Mouse (Mus musculus) kidney, adult 18-20 months (tissue): ENCODE measurements at regions not wholly inside any gene's neighbourhood (a gene's known extent, or its start where the extent isn't known, plus 50 kb on each side); places are given as distances from the start of the nearest gene placed in this dataset.
"Not testable (repeated sequence)": the region's sequence is repeated elsewhere in the genome, so short reads cannot be mapped to it uniquely, and the experiment has no call there.

Experiments used
- DNase-seq: peaks from one replicate; pipeline ENCODE4 v3.0.0; 2021

DNA sequence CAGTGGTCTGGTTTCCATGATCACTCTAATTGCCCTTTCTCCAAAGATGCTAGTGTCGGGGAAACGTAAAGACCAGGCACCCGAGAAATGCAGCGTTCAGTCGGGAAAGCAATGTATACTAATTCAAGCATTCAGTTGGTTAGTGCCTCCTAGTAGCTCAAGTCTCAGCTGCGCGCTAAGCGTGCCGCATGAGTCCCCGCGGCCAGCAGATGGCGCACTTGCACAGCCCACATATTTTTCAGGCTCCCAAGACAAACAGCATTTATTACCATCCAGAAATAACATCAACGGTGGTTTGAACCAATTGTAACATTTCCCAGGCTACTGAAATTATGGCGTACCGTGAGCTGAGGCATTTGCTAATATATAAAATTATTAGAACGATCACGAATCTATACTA lies 222.3 kb downstream of the Brms1l start:
- DNase-seq: peak; percentile 78

DNA sequence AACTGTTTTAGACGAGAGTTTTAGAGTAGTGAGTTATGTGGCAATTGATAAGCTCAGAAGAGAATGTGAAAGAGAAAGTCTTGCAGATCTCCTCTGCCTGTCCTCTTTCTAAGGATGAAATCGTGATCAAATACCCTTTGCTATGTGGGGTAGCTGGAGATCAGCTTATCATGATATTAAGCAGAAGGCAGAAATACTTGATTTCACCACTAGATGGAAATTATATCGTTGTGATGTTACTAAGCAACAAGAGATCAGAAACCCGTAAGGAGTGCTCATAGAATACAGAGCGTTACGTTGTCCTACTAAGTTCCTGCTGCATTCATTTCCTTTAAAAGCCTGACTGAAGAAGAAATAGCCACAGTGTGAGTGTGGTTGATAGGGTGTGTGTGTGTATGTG lies 219.3 kb downstream of the Brms1l start:
- no peak for DNase-seq

GRCm38 (mm10) chr12:56046050-56046449 lies 209.9 kb downstream of the Brms1l start:
- no peak for DNase-seq

DNA sequence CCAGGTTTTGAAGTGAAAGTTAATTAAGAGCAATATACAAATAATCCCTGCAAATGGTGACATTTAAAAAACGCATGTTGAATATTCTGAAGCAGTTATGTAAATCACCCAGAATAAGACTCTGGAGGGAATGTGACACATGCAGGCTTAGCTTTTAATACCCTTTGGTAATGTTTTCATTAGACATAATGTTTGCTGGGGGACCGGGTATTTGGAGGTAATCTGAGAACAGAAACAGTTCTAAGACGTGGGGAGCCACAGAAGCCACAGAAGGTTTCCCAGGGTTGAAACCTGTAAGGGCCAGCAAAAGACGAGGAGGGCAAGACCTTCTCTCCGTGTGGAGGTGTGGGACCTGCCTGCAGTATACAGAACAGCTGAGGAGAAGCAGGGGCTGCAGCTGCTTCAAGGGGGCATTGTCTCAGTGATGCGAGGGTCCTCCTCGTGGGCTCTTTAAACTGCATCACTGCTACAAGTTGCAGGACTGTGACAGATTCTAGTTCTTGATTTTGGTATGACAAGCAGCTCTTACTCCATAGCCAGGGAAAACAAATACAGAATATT lies 184.9 kb downstream of the Brms1l start:
- no peak for DNase-seq

DNA sequence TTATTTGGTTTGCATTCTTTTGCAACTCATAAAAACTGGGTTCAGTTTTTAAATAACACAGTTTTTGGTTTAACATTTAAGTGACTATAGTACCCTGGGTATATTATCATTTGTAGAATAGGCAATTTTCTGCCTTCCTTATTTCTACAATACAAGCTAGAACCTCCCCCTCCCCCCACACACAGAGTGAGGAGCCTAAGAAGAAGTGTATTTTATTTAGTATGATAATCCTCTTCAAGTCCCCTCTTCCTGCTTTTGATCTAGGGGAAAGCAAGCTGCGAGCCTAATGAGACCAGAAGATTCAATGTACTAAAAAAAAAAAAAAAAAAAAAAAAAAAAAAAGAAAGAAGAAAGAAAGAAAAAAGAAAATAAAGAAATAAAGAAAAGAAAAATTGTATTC lies 184.4 kb downstream of the Brms1l start:
- no peak for DNase-seq

- DNase-seq: no peak
Observed at GRCm38 (mm10) chr12:56009976-56010375, 173.9 kb downstream of the Brms1l start.

DNA sequence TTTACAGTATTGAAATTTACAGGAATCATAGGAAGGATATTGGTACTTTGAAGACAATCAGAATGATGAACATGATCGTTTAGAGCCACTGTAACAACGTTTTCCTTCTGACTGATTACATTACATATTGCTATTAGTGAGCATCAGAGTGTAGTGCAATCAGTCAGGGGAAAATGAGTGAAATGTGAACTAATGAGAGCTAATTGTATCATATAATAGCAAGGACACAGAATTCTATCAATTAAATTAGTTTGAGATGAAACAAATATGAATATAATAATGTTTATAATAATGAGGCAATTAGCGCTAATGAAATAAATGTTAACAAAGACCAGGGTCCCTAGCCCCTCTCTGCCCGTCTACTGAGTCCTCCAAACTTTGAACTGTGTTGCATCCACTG lies 169.7 kb downstream of the Brms1l start:
- DNase-seq: no peak

- no peak for DNase-seq
Observed at GRCm38 (mm10) chr12:56005321-56005720, 169.2 kb downstream of the Brms1l start.

GRCm38 (mm10) chr12:56004479-56004878 lies 168.4 kb downstream of the Brms1l start:
- DNase-seq: no peak

DNA sequence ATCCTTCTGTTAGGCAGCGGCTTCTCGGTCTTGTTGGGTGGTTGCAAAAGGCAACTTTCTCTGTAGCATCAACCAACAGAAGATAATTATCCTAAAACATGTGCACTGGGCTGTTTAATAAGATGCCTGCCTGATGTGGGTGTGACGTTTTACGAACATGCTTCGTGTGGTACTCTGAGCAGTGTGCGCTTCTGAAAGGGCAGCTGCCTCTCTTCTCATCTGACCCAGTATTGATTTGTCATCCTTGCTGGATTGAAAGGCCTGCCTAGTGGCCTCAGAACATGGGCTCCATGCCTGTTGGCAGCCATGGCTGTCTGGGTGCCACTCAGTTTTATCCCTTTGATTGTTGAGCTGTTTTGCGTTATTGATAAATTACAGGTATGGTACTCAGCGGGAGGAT lies 167.4 kb downstream of the Brms1l start:
- no peak for DNase-seq

DNA sequence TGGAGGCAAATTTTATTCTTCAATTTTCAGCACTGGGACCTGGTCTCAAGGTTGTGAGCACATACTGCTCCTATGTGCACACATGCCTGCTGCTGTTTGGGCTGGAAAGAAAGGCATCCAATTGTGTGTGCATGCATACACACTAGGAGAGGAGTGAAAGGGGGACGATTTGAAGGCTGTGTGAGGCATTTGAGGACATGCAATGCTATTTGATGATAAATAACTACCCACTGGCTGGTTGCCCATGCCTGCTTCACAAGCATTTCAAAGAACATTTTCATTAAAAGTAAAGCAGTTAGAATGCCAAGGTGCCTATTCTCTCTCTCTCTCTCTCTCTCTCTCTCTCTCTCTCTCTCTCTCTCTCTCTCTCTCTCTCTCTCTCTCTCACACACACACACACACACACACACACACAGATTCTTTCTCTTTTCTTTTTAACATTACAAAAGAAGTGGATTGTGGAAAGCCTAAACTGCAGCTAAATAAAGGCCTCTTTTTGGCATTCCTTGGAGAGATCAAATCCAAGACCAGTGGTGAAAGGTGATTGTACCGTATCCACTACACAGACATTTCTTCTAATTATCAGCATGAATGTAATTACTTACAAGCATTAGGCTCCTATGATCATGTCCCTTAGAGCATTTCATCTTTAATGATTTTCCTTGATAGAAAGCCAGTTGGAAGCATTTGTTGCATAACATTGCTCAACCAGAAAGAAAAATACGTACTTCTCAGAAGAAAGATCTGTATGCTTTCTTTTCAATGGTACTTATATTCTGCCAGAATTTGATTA lies 160.7 kb downstream of the Brms1l start:
- DNase-seq: no peak

- no peak for DNase-seq
Observed at GRCm38 (mm10) chr12:55983565-55984351, 147.6 kb downstream of the Brms1l start.

- no peak for DNase-seq
Observed at GRCm38 (mm10) chr12:55983128-55983527, 147.0 kb downstream of the Brms1l start.

DNA sequence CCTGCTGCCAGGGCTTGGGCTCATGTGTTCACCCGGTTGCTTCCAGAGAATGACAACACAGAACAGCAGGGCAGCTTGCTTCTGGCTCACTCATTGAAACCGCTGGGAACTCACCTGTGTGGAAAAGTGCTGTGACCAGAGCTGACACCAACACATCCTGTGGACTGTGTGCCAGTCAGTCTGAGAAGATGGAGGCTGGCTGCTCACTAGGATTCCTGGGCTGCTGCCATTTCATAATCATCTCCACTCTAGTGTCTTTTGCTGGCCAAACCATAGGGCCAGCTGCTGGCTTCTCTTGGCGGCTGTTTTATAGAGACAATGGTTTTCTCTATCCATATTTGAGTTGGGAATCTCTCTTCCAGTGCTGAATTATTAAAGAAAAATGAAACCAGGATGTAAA lies 138.1 kb downstream of the Brms1l start:
- no peak for DNase-seq

DNA sequence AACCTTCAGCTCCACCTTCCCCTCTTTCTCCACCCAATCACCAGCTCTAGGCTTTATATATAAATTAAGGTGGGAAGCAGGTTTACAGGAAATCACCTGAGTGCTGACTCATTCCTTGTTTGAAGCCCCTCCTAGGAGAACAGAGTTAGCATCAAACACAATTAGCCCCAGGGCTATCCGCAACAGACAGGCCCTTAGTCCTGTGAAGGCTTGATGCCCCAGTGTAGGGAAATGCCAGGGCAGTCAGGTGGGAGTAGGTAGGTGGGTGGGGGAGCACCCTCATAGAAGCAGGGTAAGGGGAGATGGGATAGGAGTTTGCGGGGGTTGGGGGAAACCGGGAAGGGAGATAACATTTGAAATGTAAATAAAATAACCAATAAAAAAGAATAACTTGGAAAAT lies 123.2 kb downstream of the Brms1l start:
- DNase-seq: not testable (repeated sequence)

DNA sequence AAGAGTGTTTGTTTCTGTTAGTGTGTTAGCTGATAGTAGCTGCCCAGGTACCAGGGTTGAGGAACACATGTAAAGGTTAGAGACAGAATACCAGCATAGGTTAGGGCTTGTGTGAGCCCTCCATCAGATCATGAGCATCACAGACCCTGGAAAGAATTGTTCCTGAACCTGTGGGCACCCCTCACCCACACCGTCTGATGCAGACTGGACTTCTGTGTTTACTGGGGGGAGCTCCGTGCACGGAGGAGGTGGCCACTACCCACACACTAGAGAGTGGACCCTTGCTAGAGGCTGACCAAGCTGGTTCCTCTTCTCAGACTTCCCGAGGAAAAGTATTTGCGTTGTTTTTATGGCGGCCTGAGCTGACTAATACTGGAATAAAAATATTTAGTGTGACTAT lies 104.4 kb downstream of the Brms1l start:
- DNase-seq: no peak

DNA sequence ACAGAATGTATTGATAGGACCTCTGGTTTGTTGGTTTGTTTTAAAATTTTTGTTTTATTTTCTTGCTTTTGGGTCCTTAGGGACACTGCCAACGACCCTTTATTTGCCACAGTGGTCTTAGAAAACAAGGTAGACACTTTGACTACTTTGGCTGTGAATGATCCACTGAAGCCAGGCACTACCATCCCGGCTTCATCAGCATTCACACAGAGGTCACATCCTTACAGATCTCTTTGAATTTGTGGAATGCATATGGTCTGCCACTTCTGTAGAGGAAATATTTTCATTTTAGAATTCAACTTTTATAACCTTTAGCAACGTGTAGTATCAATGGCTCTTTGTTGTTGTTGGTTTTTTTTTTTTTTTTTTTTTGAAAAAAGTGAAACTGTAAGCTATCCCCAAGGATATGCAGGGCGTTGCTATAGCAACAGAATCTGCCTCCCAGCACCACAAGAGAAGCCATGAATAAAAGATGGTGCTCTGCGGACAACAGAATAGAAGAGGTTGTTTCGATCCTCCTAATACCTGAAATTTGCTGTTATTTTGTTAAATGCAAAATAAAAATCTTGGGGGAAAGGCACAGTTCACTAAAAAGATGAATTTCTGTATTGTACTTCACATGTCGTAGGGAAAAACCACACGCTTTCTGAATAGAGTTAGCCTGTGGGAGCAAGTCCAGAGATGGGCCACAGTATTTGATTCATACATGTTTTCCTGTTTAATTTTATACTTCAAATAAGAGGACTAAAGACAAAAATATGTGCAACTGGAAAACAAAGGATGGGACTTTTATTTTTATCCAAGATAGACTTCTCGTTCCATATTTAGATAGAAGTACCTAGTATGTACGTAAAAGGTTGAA lies 103.4 kb downstream of the Brms1l start:
- no peak for DNase-seq

DNA sequence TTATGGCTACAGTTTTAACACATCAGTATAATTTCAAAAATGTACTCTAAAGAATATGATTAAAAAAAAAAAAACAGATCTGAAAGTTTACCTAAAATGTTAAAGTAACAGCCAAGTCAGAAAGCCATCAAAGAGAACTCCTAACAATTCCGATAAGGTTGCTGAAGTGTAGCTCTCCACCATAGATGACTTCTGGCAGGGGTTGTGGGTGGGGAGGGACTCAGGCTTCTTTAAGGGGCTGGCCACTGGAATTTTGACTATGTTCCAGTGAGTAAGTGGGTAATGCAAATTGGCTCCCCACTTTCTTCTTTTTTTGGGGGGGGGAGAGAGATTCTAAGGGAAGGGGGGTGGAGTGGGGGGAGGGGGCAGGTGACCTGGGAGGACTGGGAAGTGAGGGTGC lies 98.0 kb downstream of the Brms1l start:
- DNase-seq: no peak

- no peak for DNase-seq
Observed at GRCm38 (mm10) chr12:55933417-55933816, 97.3 kb downstream of the Brms1l start.

DNA sequence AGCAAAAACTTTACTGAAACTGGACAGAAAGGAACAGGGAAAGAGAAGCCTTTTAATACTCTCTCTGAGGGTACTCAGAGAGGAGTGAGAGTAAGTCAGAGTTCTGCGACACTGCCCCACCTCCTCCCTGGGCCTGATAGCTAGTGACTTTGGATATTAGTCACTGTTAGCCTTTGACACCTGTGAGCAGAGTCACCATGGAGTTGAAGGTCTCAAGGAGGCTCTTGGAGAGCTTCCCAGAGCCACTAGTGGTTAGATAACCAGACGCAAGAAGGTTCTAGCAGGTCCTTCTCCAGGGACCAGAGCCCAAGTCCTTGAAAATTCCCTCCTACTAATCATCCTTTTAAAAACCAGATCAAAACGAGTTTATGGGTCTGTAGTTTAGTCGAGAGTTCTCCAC lies 94.3 kb downstream of the Brms1l start:
- DNase-seq: no peak

DNA sequence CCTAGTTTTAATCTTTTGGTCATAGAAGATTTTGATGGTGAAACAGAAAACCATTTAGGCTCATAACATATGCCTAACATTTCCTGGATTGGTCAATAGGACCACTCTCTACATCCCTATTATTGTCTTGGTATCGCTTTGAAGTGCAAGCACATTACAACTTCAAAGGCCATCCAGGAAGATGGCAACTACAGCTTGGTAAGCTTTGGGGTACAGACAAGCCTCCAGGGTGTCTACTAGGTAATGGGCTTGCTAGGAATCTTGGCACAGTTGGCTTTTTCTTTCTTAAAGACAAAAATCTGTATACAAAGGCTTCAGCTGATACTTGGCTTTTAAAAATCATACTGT lies 90.8 kb downstream of the Brms1l start:
- DNase-seq: no peak

- DNase-seq: no peak
Observed at GRCm38 (mm10) chr12:55926276-55926973, 90.3 kb downstream of the Brms1l start.
